In the genomic region with DNA sequence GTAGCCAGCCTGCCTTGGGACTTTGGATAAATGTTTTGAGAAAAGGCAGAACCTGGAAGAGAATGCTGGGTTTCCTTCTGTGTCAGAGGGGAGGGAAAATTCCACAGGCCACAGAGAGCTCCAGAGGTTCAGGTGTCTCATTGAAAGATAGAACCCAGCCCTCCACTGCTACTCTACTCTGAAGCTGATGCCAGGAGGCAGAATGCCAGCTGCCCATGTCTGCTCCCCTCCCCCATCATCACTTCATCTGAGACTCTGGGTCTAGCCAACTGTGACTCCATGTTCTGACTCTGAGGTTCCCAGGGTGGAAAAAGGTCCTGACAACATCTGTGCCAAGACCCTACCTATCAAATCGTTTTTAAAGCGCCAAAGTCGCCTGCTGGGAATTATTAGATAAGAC, we compare ENCODE assay signal across 26 mouse cellular contexts. TPM values are rescaled to one million over a fixed set of nuclear protein-coding genes. Genes with fewer than 3 reads are reported as not detected.
DNase-seq lines count a peak whose midpoint lies in the region; ATAC-seq and TF ChIP-seq lines count a peak whose summit lies in the region.
"Had no signal": no experiment of that assay in that cellular context is flagged by ENCODE, and none has a peak within 500 bp of the region (broad histone marks: within the 10 kb centered on the region; RNA-seq: fewer than 3 reads in every experiment).

No protein-coding gene starts in this region.

- peak overlapping the region; percentile 38 for H3K27ac ChIP-seq in heart, embryonic 13.5 days (replicated peaks)
- no peak overlapping the region for H3K27ac ChIP-seq in heart, embryonic 10.5 days
- H3K27ac ChIP-seq: embryonic facial prominence, embryonic 13.5 days; forebrain, embryonic 15.5 days; hindbrain, embryonic 14.5 days; limb, embryonic 12.5 days; liver, embryonic 15.5 days had no signal

- ATAC-seq in heart, embryonic 13.5 days (ENCODE audit: extremely low read depth, insufficient number of reproducible peaks, low FRiP score, low TSS enrichment), result no peak
- ATAC-seq: forebrain, embryonic 15.5 days; inflammation-experienced regulatory T-cells, adult 6 months; Patski had no signal

- no peak overlapping the region for H3K4me3 ChIP-seq in heart, embryonic 13.5 days
- H3K4me3 ChIP-seq in heart, embryonic 10.5 days, result no peak overlapping the region
- H3K4me3 ChIP-seq: embryonic facial prominence, embryonic 13.5 days; forebrain, embryonic 10.5 days; forebrain, embryonic 15.5 days; limb, embryonic 12.5 days; liver, embryonic 15.5 days had no signal

- 65% methylated on average over 3 of the region's 3 CpGs for WGBS in heart, embryonic 13.5 days
- 64% methylated on average over 3 of the region's 3 CpGs for WGBS in heart, embryonic 10.5 days

- H3K9me3 ChIP-seq in heart, embryonic 13.5 days, result no peaks in the 10 kb centered on the region
- no peaks in the 10 kb centered on the region for H3K9me3 ChIP-seq in heart, embryonic 10.5 days
- H3K9me3 ChIP-seq: embryonic facial prominence, embryonic 13.5 days; forebrain, embryonic 10.5 days; forebrain, embryonic 15.5 days; G1E; limb, embryonic 12.5 days; liver, embryonic 15.5 days had no signal

- H3K9ac ChIP-seq in heart, embryonic 13.5 days, result no peak overlapping the region
- H3K9ac ChIP-seq: embryonic facial prominence, embryonic 13.5 days; forebrain, embryonic 15.5 days; hindbrain, embryonic 14.5 days; limb, embryonic 12.5 days; liver, embryonic 15.5 days; lung, embryonic 14.5 days had no signal

- TF ChIP-seq POLR2A in brain, embryonic 14.5 days (IDR thresholded peaks at IDR 0.05; ENCODE audit: borderline replicate concordance, extremely low read depth, insufficient read depth, insufficient read length, poor library complexity, severe bottlenecking), result no peak

- H3K36me3 ChIP-seq in heart, embryonic 13.5 days, result no peaks in the 10 kb centered on the region
- H3K36me3 ChIP-seq in heart, embryonic 10.5 days, result no peaks in the 10 kb centered on the region
- H3K36me3 ChIP-seq: forebrain, embryonic 10.5 days; forebrain, embryonic 15.5 days; liver, embryonic 15.5 days had no signal

- DNase-seq in adrenal gland, postnatal 14 days, result peak; percentile 41
- DNase-seq in adrenal gland, postnatal 36 days, result no peak
- DNase-seq in heart, adult 11 months, result no peak
- DNase-seq in heart, postnatal 4 days, result peak; percentile 81
- DNase-seq in heart, embryonic 10.5 days (ENCODE audit: low spot score), result no peak
- peak; percentile 41 for DNase-seq in brain, embryonic 14.5 days (ENCODE audit: low read depth)
- DNase-seq: gastrocnemius, postnatal 25 days; heart, adult 18-20 months; kidney, adult 11 months; kidney, postnatal 14 days; layer of hippocampus, adult 9-11 months; lung, embryonic 14.5 days; lung, postnatal 14 days; midbrain, embryonic 14.5 days; retina, postnatal 1 day; right cerebral cortex, postnatal 14 days had no signal

- no peak overlapping the region for H3K4me2 ChIP-seq in heart, embryonic 13.5 days
- H3K4me2 ChIP-seq: embryonic facial prominence, embryonic 13.5 days; forebrain, embryonic 15.5 days; hindbrain, embryonic 14.5 days; limb, embryonic 12.5 days; liver, embryonic 15.5 days; lung, embryonic 14.5 days had no signal

- no peaks in the 10 kb centered on the region for H3K27me3 ChIP-seq in heart, embryonic 13.5 days (replicated peaks)
- 0 out of 2 replicates have a peak, but pooled peaks cover 4% of the 10 kb centered on the region for H3K27me3 ChIP-seq in heart, embryonic 10.5 days (ENCODE audit: insufficient read depth, poor library complexity, severe bottlenecking)
- H3K27me3 ChIP-seq: embryonic facial prominence, embryonic 13.5 days; forebrain, embryonic 15.5 days; limb, embryonic 12.5 days; liver, embryonic 15.5 days; Patski had no signal

- no peak for TF ChIP-seq CTCF in brain, embryonic 14.5 days (IDR thresholded peaks at IDR 0.05; ENCODE audit: borderline replicate concordance, extremely low read depth, insufficient read depth, insufficient read length)

- peaks cover 79% of the 10 kb centered on the region for H3K4me1 ChIP-seq in heart, embryonic 13.5 days
- peaks cover 70% of the 10 kb centered on the region for H3K4me1 ChIP-seq in heart, embryonic 10.5 days

RNA-seq across cellular contexts. Expression of gene Prdm11, which starts 6.9 kb away (rescaled TPM):
- total RNA-seq in adrenal gland, postnatal 14 days (2021), result 40.8 and 45.4 TPM in 2 replicates
- total RNA-seq in adrenal gland, postnatal 36 days (2021), result 10 to 100 TPM; 43.5 to 58.3 TPM
- 2.8 and 3.6 TPM in 2 replicates for polyA plus RNA-seq in heart, embryonic 13.5 days (2015; fragmentation: Nextera tagmentation; extraction: Ambion mirVana)
- 10 to 100 TPM; 24.7 to 25.5 TPM for total RNA-seq in heart, postnatal 4 days (2021)
- 4.5 and 4.6 TPM in 2 replicates for polyA plus RNA-seq in heart, embryonic 10.5 days (2016; fragmentation: Nextera tagmentation; extraction: Ambion mirVana)
- 6.9 and 11.8 TPM in 2 replicates for polyA plus RNA-seq in brain, embryonic 14.5 days (2012; rRNA removed)

Comparison
In these comparisons a context has a peak if more than half of its experiments do, and no peak if none do; other contexts are left out.
1. DNase-seq: peak in adrenal gland, postnatal 14 days (single experiment), heart, postnatal 4 days (single experiment) and brain, embryonic 14.5 days (single experiment); none in adrenal gland, postnatal 36 days (0 of 2), heart, adult 11 months (single experiment) and heart, embryonic 10.5 days (single experiment).